Mouse (Mus musculus) natural killer cell, adult 2 months (primary cell): ENCODE measurements around the gene C1ql2.
A peak's percentile ranks its signal among the peaks of the same experiment; 100 is the strongest.

ENCODE experiments used
- DNase-seq, 2 experiments: peaks; one replicate each; pipeline ENCODE4 v3.0.0; 2022; ENCODE audit warnings: low spot score in 2 of 2

C1ql2 gene

DNA sequence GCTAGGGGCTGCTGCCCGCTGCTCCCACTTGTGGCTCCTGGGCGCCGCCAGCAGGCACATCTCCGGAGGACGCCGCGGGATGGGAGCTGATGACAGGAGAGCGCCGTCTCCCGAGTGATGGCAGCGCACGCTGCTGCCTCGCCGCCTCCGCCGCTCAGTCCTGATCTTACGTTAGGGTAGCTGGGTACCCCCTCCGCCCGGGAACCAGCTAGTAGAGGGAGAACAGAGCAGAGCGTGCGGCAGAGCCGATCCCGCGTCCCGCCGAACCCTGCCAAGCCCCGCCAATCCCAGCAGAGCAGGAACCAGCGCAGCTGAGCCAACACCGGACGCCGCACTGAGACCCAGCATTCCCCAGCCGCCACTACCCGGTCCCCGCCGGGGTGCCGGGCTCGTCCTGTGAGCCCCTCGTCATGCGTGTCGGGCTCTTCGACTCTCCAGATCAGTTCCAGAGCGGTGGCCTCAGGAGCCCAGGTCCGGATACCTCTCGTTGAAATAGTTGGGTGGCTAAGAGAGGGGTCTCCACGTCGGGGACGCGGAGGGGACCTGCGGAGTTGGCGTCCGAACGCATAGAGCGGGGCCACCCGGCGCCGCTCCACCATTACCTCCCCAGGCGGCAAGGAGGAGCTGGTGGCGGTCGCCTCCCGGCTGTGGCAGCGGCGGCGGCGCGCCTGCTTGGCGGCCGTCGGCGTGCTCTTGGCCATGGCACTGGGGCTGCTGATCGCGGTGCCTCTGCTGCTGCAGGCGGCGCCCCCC, at the start of gene C1ql2:
C1ql2 (plus strand) TSS at position 164 of the 753 bp plus-strand sequence.
- no peak for DNase-seq

DNA sequence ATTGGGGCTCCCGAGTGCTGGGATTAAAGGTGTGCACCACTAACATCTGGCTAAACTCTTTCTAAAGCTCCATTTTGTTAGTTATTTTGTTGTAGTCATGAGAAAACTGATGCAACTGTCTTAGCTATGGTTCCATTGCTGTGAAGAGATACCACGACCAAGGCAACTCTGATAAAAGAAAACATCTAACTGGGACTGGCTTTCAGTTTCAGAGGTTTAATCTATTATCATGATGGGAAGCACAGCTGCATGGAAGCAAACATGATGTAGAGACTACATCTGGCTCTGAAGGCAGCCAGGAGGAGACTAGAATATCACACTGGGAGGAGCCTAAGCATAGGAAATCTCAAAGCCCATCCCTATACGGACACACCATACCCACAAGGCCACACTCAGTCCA, 48.7 kb upstream of the C1ql2 start:
- no peak for DNase-seq

DNA sequence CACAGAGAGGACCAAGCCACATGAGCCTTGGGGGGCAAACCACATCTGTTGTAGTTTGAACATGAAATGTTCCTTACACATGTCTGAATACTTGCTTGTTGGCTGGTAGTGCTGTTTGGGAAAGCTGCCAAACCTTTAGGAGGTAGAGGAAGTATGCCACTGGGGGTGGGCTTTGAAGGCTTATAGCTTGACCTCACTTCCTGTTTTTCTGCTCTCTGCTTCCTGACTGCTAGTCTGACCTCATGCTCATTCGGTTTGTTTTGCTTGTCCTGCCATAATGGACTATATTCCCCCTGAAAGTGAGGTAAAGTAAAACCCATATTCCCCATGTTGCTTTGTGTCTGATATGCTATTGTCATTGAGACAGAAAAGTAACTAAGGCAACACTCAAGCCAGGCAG, 46.6 kb upstream of the C1ql2 start:
- peak in 1 of 2 experiments; percentile 29 for DNase-seq

DNA sequence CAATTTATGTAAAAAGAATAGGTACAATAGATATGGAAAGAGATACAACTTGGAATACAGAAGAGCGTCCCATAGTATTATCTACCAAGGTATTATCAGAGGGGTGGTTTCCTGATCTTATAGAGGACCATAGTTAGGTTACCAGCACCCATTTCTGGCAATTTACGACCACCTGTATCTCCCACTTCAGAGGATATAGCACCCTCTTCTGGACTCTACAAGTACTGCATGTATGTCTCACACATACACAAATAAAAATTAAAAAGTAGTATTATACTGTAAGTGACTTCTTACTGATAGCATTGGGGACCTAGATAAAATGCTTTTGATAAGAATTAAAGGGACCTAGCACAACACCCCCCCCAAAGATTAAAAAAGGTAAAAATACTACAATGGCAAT, 43.4 kb upstream of the C1ql2 start:
- DNase-seq, result no peak

DNA sequence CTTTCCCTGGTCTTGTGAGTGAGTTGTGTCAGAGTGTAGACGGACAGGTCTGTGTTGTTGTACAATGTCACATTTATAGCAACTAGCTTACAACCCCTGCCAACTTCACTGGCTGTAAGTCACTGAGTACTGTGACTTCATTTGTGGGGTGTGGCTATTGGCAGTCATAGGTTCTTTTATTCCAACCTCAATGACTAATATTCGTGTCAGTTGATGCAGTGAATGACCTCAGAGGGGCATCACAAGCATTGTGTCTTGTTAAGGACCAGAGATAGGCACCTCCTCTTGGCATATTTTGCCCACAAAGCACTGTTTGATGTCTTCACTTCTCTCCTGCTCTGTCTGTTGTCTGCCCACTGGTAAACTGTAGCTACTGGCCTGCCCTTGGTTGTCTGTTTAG, 34.6 kb upstream of the C1ql2 start:
- no peak for DNase-seq

- no peak for DNase-seq
These were observed 18.9 kb upstream of the C1ql2 start for GRCm38 (mm10) chr1:120321270-120322021.

DNA sequence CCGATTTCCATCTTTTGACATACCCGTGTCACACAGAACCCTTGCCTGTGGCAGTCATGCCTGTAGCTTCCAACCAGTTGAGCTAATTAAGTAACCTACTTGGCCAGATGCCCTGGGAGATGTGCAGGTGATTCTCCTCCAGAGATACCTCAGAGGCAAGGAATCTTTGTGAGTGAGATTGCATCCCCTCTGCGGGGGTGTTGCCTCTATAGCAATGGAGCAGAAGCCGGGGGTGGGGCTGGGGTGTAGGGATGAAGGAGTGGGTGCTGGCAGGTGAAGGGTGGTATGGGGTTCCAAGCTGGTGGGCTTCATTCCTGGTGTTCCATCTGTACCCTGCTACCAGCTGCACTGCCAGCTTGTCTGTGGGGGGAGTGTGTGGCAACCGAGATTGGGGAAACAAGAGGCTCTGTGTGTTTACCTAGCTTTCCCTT, 17.2 kb upstream of the C1ql2 start:
- no peak for DNase-seq

GRCm38 (mm10) chr1:120327714-120328113, 12.7 kb upstream of the C1ql2 start:
- DNase-seq, result peak; percentile 3 to 26

DNA sequence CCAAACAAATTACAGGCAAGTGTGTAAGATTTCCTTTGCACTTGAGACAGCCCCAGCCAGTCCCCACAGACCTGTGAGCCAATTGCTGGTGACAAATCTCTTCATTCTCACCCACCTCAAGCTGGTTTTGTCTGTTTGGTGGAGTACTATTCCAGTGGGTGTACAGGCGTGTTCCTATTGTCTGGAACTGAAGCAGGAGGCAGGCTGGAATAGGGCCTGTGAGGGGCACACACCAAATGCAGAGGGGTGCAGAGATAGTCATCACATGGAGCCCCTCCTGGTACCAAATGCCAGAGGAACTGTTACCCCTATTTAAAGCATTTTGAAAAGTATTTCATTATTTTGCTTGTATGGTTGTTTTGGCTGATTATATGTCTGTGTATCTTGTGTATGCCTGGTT, 12.2 kb upstream of the C1ql2 start:
- no peak for DNase-seq

DNA sequence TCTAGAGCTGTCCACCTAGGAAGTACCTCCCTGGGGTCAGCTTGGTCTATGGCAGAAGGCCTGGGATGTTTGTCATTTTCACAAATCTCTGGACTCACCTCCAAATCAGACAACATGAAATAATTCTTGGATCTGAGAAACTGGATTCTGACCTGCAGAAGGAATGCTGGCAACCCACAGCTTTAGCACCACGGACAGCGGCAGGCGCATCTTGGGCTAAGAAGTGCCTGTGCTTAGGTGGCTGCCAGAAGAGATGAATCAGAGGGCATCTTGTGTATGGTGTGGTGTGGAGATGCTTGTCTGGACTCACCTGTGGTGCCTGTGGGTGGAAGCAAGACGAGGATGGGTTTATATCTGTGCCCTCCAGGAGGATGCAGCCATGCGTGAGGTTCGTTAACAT, 8.5 kb upstream of the C1ql2 start:
- DNase-seq, result no peak

DNA sequence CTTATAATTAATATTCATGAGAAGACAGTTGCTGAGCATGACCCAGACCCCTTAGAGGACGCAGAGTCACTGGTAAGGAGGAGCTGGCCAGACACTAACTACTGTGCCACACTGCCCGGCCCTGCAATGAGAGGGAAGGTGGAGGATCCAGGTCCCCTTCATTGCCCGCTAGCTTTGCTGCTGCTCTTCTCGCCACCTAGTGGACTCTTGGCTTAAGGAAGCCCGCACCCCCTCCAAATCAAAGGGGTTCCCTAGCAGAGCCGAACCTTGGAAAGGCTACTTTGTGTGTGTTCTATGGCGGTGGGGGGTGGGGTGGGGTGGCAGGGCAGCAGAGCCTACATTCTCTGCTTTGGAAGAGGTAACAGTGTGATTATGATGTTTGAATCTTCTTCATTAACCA, 2.4 kb upstream of the C1ql2 start:
- DNase-seq, result no peak

GRCm38 (mm10) chr1:120341172-120341675, 842 bp downstream of the C1ql2 start:
- DNase-seq, result no peak

- DNase-seq, result no peak
These were observed 1.5 kb downstream of the C1ql2 start for GRCm38 (mm10) chr1:120341811-120342370.

DNA sequence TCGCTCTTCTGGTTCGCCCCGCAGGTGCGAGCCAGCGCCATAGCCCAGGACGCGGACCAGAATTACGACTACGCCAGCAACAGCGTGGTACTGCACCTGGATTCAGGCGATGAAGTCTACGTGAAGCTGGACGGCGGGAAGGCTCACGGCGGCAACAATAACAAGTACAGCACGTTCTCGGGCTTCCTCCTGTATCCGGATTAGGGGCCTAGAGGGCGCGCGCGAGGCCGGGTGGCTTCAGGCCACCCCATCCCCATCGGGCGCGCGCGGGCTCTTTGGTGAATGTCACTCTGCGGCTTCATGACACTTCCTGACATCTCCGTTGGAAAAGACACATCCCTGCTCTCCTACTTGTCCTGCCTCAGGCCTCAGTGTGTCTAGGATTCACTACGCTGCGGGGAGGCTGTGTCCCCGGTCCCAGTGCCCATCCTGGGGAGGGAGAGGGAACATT, 2.0 kb downstream of the C1ql2 start:
- DNase-seq, result no peak

- DNase-seq, result no peak
These were observed 4.6 kb downstream of the C1ql2 start for GRCm38 (mm10) chr1:120345001-120345400.

- no peak for DNase-seq
These were observed 14.0 kb downstream of the C1ql2 start for GRCm38 (mm10) chr1:120354387-120354786.

DNA sequence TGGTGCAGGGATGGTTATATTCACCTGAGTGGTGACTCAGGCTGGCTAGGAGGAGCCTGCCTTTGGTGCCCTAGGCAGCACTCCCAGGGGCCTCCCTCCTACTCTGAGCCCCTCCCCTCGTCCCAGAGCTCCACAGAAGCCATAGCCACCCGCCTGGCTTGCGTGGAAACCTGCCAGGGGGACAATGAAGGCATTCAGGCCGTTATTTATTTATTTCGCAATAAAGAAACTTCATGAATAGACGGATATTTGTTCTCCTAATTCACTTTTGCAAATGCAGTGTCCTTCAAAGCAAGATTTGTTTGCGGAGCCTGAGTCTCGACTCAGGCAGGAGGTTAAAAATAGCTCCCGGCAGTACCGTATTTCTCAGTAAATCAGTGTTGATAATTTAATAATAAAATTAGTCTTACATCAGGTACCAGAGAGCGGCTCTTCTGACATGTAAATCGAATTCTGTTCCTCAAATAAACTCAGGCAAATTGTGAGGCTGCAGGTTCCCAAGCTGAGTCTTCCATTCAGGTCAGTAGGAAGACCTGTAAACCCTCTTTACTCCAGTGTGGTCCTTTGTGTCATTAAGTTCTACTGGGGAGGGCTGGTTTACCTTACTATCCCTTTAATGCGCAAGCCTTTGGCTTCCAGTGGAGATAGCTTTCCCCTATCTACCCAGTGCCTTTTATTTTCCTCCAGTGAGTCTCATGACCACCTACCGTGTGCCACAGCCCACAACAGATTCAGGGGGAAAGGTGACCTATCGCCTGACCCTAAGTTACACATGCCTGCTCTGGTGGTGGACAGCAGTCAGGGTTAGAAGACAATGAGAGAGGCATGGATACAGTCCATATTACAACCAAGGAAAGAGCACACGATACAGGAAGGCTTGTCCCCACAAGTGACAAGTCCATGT, 17.2 kb downstream of the C1ql2 start:
- DNase-seq, result no peak

GRCm38 (mm10) chr1:120363638-120364037, 23.3 kb downstream of the C1ql2 start:
- no peak for DNase-seq

DNA sequence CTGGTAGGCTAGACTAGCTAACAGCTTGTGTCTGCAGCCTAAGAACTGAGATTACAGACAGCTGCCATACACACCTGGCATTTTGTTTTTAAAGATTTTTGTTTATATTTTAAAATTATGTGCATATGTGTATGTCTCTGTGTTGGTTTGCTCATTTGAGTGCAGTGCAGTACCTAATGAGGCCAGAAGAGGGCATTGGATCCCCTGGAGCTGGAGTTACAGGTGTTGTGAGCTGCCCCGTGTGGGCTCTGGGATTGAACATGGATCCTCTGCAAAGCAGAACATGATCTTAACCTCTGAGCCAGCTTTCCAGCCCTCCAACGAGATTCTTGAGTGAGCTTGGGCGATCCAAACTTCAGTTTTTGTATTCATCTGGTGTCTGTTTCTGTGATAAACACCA, 27.8 kb downstream of the C1ql2 start:
- no peak for DNase-seq

- no peak for DNase-seq
These were observed 33.7 kb downstream of the C1ql2 start for GRCm38 (mm10) chr1:120374131-120374530.

DNA sequence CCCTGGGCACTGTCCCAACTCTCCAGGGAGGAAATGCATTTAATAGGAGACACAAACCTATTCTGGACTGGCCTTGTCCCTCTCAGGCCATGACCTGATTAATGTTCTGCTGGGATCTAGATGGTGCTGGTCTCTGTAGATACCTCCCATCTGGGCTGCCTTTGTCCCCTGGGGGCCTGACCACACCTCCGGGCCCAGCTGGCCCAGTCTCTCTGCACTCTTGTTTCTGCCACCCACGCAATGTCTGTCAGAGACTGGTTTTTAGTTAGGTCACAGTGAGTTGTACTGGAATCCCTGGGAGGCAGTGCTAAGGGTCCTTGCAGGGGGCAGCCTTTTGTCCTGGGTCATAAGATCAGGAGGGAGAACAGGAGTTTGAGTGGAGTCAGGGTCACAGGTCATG, 34.5 kb downstream of the C1ql2 start:
- DNase-seq, result no peak
